Mouse (Mus musculus): ENCODE data around the gene Ckap2.
"Not testable (repeated sequence)": the region's sequence is repeated elsewhere in the genome, so short reads cannot be mapped to it uniquely, and the experiment has no call there.

Gene Ckap2

DNA sequence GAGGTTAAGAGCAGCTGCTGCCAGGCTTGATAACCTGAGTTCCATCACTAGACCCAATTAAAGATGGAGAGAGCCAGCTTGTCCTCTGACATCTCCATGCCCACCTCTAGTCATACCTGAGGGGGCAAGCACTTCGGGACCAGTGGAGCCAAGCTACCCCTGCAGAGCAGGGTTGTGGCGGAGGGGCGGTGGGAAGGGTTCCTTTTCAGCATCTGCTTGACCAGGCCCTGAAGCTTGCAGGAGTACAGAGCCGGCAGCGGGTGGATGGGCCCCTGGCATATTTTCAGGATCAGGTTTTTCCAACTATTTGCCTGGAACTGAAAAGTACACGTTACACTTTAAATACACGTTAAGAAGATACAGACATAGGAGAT lies 37.3 kb downstream of the Ckap2 start:
- no peak for DNase-seq (ENCODE audit: low spot score)

DNA sequence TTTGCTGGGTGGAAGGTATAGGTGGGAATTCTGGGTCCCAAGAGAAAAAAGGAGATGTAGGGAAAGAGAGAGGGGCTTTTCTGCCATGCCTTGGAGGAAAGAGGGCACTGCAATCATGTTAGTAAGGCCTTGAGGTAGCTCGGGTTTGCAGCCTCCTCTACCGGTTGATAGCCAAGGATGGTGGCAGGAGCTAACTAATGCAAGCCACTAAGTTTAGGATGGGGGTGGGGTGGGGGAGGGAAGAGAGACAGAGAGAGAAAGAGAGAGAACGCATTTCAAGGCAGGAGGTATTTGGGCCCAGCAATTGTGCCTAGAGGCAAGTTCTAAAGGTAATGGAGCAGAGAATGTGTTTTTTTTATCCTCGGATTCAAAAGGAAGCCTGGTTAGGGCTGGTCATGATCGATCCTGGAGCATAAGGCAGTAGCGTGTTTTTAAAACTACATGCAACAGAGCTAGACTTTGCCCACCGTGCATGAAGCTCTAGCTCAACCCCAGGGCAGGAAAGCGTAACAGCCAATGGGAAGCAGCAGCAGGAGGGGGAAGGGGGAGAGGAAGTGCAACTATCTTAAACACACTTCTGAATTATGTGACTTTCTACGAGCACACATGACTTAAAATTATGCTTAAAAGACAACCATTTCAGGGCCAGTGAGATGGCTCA lies 37.8 kb downstream of the Ckap2 start:
- DNase-seq (ENCODE audit: low spot score): no peak

GRCm38 (mm10) chr8:22145831-22146230 lies 39.8 kb downstream of the Ckap2 start:
- no peak for DNase-seq (ENCODE audit: low spot score)

GRCm38 (mm10) chr8:22143764-22144491 lies 41.7 kb downstream of the Ckap2 start:
- no peak for DNase-seq (ENCODE audit: low spot score)

GRCm38 (mm10) chr8:22142592-22142991 lies 43.0 kb downstream of the Ckap2 start:
- no peak for DNase-seq (ENCODE audit: low spot score)

GRCm38 (mm10) chr8:22141836-22142385 lies 43.7 kb downstream of the Ckap2 start:
- DNase-seq (ENCODE audit: low spot score): no peak

DNA sequence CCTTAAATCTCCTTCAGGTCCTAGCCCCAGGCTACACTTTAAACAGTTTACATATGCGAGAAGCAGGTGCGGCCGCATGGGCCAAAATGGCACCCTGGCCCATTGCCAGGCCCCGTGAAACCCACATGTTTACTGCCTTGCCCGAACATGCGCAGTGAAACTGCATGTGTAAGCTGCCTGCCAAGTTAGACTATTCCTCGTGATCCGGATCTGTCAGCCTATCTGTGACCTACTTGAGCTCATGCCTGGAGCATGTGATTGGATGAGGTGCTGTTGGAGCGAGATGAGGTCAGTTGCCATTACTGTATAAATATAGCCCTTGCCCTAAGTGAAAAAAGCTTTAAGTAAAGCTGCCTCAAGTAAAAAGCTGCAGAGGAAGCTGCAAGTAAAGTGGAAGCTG lies 49.2 kb downstream of the Ckap2 start:
- DNase-seq (ENCODE audit: low spot score): not testable (repeated sequence)

DNA sequence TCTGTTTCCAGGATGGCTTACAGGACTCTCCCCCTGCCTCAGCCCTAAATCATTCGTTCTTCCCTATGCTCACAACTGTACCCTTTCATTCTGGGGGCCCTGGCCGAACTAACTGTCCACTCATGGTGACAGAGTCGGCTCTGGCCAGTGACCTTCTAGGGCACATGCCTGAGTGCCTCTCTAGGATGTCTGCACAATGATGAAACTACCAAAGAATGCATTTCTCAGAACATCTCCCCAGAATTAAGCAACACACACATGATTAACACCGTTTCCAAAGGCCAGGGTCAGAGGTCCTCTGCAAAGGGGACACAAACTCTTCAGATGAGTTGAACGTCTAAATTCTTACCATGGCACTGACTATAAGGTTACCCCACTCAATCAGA lies 50.9 kb downstream of the Ckap2 start:
- no peak for DNase-seq (ENCODE audit: low spot score)

DNA sequence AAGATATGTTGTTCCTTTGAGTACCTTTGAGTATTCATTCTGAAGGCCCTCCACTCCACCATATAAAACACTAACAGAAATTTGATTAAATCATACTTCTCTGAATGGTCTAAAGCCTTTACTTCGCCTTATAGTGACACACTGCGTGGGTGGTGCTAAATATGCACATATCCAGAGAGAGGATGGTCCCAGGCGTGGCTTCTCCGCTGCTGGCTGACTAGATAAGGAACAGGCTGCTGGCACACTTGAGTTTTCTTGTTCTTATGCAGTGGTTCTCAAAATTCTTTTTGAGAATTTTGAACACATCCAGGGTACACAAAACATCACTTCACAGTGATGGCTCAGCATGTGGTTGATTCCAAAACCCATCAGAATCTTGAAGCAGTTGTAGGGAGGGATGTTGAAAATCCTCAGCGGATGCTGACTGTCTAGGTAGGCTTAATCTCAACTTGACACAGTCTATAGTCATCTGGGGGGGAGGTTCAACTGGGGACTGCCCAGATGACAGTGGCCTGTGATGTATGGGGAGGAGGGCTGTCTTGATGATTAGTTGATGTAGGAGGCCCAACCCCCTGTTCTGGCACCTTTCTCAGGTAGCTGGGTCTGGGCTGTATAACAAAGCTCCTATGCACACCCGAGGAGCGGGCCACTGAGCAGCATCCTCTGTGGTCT lies 51.4 kb downstream of the Ckap2 start:
- DNase-seq (ENCODE audit: low spot score): no peak

DNA sequence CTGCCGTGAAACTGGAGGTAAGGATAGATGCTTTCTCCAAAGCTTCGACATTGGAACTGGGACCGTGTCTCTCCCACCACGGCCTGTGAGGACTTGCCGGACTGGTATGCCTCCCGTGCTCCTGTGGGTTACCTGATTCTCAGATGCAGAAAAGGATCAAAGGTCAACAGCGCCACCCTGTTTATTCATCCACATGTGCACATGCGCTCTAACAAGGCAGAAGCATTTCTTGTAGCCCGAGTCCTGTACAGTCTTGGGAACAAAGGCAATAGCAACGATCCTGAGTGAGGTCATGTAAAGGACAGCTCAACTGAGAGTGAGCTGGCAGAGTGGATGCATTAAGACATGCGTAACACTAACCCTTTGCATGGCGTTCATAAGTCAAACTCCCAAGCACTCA lies 53.6 kb downstream of the Ckap2 start:
- DNase-seq (ENCODE audit: low spot score): no peak

- DNase-seq (ENCODE audit: low spot score): no peak
These were observed 61.1 kb downstream of the Ckap2 start, which contains the start of gene Nek5 for GRCm38 (mm10) chr8:22124220-22125152. Nek5 (minus strand) TSS chr8:22125053.
